Mouse (Mus musculus) spleen, adult 2 months (tissue): ENCODE results near the gene Rbp3. TPM values are rescaled to one million over a fixed set of nuclear protein-coding genes. Genes with fewer than 3 reads are reported as not detected.

ENCODE experiments used
- DNase-seq, 2 experiments: peaks; one replicate each; pipeline versions ENCODE4 v3.0.0 to v3.0.0-alpha.2; 2012 to 2021; ENCODE audit warnings: low spot score in 2 of 2, low read depth in 1 of 2
- H3K27ac ChIP-seq: fragments of 200-500 bp; 2 replicates; pipeline ENCODE4 v1.5.1; 2012; ENCODE audit warnings: low read length, inconsistent platforms; ENCODE audit not compliant: insufficient read depth
- H3K27me3 ChIP-seq: fragments of 200-500 bp; 2 replicates; pipeline ENCODE4 v1.6.1; 2012; ENCODE audit warnings: mild to moderate bottlenecking, moderate library complexity, low read length, inconsistent platforms; ENCODE audit not compliant: control insufficient read depth, insufficient read depth
- H3K36me3 ChIP-seq: fragments of 200-500 bp; 2 replicates; pipeline ENCODE4 v1.6.1; 2012; ENCODE audit warnings: mild to moderate bottlenecking, low read length, inconsistent platforms; ENCODE audit not compliant: control insufficient read depth, insufficient read depth
- H3K4me1 ChIP-seq: fragments of 200-500 bp; 2 replicates; pipeline ENCODE4 v1.6.1; 2011; ENCODE audit warnings: inconsistent platforms; ENCODE audit not compliant: control insufficient read depth, insufficient read depth, insufficient read length
- H3K4me3 ChIP-seq: fragments of 200-500 bp; 2 replicates; pipeline ENCODE4 v1.5.1; 2011; ENCODE audit warnings: mild to moderate bottlenecking, inconsistent platforms; ENCODE audit not compliant: insufficient read depth, insufficient read length; ENCODE audit errors: extremely low read depth
- CTCF ChIP-seq: fragments of 200-500 bp; IDR thresholded peaks from 2 replicates; pipeline ENCODE4 v1.5.1; 2011; ENCODE audit warnings: mild to moderate bottlenecking, inconsistent platforms; ENCODE audit not compliant: insufficient read depth, insufficient read length, insufficient replicate concordance; ENCODE audit errors: extremely low read depth
- POLR2A ChIP-seq: fragments of 200-500 bp; IDR thresholded peaks from 2 replicates; pipeline ENCODE4 v1.6.1; 2011; ENCODE audit warnings: low read depth, low read length, inconsistent platforms
- WGBS: fragments of 180-500 bp; shearing (Covaris S2); methylation state at CpG from one replicate; pipeline ENCODE4 v1.1.7; 2018; 5-methylcytosine and 5-hydroxymethylcytosine counted together
- polyA plus RNA-seq: library from polyadenylated mRNA; depleted of rRNA; stranded (reverse); fragments of >200 nt; gene quantifications from 2 replicates; pipeline ENCODE4 v1.2.3, GENCODE M21; 2012

Rbp3 gene
- polyA plus RNA-seq, 1 experiment, result not detected

GRCm38 (mm10) chr14:33942222-33942621 lies 11.6 kb upstream of the Rbp3 start:
- no peak for DNase-seq
- H3K27me3 ChIP-seq, result no peaks in the 10 kb centered on the region
- WGBS, result 72% methylated on average over 5 of the region's 5 CpGs
- no peaks in the 10 kb centered on the region for H3K4me1 ChIP-seq
- TF ChIP-seq CTCF, result no peak
- no peak for TF ChIP-seq POLR2A
- H3K4me3 ChIP-seq, result no peak overlapping the region
- no peaks in the 10 kb centered on the region for H3K36me3 ChIP-seq
- no peak overlapping the region for H3K27ac ChIP-seq

GRCm38 (mm10) chr14:33946125-33946524 lies 7.7 kb upstream of the Rbp3 start:
- no peak for DNase-seq
- Histone ChIP-seq H3K4me1 (no peaks in the 10 kb centered on the region), H3K27ac (no peak overlapping the region), H3K27me3 (no peaks in the 10 kb centered on the region), H3K4me3 (no peak overlapping the region), H3K36me3 (no peaks in the 10 kb centered on the region)
- TF ChIP-seq POLR2A (no peak), CTCF (no peak)
- WGBS, result 72% methylated on average over 6 of the region's 6 CpGs

GRCm38 (mm10) chr14:33952233-33952981 lies 1.4 kb upstream of the Rbp3 start:
- Histone ChIP-seq H3K4me3 (no peak overlapping the region), H3K36me3 (no peaks in the 10 kb centered on the region), H3K27ac (no peak overlapping the region), H3K27me3 (no peaks in the 10 kb centered on the region), H3K4me1 (no peaks in the 10 kb centered on the region)
- 50% methylated on average over 6 of the region's 6 CpGs for WGBS
- TF ChIP-seq CTCF (no peak), POLR2A (no peak)
- no peak for DNase-seq

- DNase-seq, result no peak
- Histone ChIP-seq H3K4me1 (no peaks in the 10 kb centered on the region), H3K27me3 (no peaks in the 10 kb centered on the region), H3K4me3 (no peak overlapping the region), H3K27ac (no peak overlapping the region), H3K36me3 (no peaks in the 10 kb centered on the region)
- WGBS, result 80% methylated on average over 13 of the region's 13 CpGs
- TF ChIP-seq POLR2A (no peak), CTCF (no peak)
Measured at GRCm38 (mm10) chr14:33956055-33956454, 2.3 kb downstream of the Rbp3 start.

- Histone ChIP-seq H3K36me3 (no peaks in the 10 kb centered on the region), H3K27ac (no peak overlapping the region), H3K4me1 (no peaks in the 10 kb centered on the region), H3K27me3 (no peaks in the 10 kb centered on the region), H3K4me3 (no peak overlapping the region)
- 88% methylated on average over 4 of the region's 4 CpGs for WGBS
- TF ChIP-seq POLR2A (no peak), CTCF (no peak)
- DNase-seq, result no peak
Measured at GRCm38 (mm10) chr14:33958186-33958585, 4.4 kb downstream of the Rbp3 start.

- no peak for TF ChIP-seq CTCF
- no peak for TF ChIP-seq POLR2A
- Histone ChIP-seq H3K27ac (no peak overlapping the region), H3K27me3 (no peaks in the 10 kb centered on the region), H3K4me3 (no peak overlapping the region), H3K36me3 (no peaks in the 10 kb centered on the region), H3K4me1 (no peaks in the 10 kb centered on the region)
- DNase-seq, result no peak
- WGBS, result 76% methylated on average over 3 of the region's 3 CpGs
Measured at GRCm38 (mm10) chr14:33958841-33959240, 5.0 kb downstream of the Rbp3 start.

- no peaks in the 10 kb centered on the region for H3K36me3 ChIP-seq
- H3K27ac ChIP-seq, result no peak overlapping the region
- H3K27me3 ChIP-seq, result no peaks in the 10 kb centered on the region
- DNase-seq, result no peak
- H3K4me1 ChIP-seq, result no peaks in the 10 kb centered on the region
- WGBS, result 15% methylated on average over 9 of the region's 9 CpGs
- TF ChIP-seq POLR2A (no peak), CTCF (peak; percentile 10; the same call in 1 of the 2 replicates)
- H3K4me3 ChIP-seq, result no peak overlapping the region
Measured at GRCm38 (mm10) chr14:33959341-33959740, 5.5 kb downstream of the Rbp3 start.
